Mouse (Mus musculus) skeletal muscle tissue, postnatal 0 days (tissue): Measurements from ENCODE around the gene Arfgef2. TPM values are rescaled to one million over a fixed set of nuclear protein-coding genes. Genes with fewer than 3 reads are reported as not detected.

ENCODE experiments used
- polyA plus RNA-seq: library from polyadenylated mRNA; unstranded; fragments of >200 nt; fragmentation: Nextera tagmentation; extraction: Ambion mirVana; gene quantifications from 2 replicates; pipeline ENCODE4 v1.2.1, GENCODE M21; 2015

Arfgef2 gene
- 3.3 and 3.5 TPM in 2 replicates for polyA plus RNA-seq

DNA sequence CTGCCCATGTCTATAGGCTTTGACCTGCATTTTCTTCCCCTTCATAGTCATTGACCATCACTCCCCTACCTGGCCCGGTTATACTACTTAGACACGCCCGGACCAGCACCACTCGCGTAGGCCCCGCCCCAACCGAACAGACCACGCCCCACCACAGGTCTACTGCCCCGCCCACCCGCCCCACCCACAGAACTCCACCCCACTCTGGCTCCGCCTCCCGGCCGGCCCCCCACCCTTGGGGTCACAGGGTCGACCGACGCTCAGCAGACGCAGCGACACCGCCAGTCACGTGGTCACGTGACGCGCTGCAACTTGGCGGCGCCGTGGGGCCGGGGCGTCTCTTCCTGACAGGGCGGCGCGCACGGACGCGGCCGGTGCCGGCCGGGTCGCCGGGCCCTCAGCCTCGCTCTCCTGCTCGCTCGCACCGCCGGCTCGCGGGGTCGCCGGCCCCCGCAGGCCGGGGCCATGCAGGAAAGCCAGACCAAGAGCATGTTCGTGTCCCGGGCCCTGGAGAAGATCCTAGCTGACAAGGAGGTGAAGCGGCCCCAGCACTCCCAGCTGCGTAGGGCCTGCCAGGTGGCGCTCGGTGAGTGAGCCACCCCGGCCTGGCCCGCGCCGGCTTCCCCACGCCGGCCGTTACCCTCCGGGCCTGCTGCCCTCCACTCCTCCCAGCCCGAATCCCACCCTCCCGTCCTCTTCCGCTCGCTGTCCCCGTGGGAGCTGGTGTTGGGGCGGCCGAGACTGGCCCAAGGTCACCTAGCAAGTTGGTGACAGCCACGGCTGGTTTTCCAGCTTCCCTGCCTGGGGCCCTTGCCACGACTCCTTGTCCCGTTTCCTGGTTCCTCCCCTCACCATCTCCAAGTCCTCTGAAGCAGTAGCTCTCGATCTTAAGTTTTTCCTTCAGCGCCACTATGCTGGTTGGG lies at the start of gene Arfgef2:
TSS of gene Arfgef2 (plus strand) at position 339 of the 923 bp plus-strand sequence.

DNA sequence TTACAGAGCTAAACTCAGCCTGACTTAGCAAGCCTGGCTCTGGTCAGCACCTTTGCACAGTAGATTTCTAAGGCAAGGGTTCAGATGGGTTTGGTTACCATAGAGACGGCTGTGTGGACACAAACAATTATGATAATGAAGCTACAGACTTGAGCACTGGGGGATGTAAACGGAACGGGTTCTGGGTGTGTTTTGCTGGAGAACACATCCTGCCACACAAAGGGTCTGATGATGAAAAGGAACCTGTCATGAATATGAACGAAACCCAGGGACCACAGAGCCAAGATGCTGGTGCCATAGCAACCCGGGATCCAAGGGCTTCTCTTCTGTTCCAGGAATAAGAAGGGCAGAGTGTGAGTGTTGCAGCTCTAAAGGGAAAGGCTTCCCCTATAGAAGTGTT lies 13.0 kb upstream of the Arfgef2 start, which contains the start of gene Trp53rkb:
TSS of gene Trp53rkb (plus strand) at position 177 of the 400 bp plus-strand sequence.

DNA sequence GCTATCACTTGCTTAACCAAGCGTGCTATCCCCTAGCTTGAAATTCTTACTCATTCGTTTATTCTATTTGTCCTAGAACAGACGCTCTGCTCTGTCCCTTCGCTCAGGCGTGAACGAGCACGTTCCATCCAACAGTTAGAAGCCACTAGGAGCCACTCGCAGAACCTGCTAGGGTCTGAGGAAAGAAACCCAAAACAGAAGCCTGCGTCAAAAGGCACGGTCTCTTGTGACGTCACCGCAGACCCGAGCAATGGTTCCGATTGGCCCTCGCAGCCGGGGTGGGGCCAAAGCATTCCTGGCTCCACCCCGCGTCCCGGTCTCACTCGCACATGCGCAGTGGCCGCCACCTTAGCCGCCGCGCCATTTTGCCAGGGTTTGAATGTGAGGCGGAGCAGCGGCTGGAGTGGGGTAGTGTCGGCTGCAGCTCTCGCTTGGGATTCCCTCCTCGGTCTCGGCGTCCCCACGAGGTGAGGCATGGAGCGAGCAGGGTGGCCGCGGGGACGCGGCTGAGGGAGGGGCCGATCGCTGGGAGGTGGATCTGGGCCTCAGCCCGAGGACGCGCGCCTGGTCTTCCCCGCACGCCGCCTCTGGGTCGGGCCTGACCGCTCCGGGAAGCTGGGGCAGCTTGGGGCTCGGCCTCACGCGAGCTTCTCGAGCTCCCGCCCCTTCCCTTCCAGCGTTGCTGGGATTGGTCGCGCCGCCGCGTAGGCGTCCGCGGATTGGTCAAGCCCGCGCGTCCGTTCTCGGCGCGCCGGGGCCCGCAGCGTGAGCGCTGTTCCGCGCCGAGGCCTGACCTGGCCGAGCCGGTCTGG lies 100.5 kb downstream of the Arfgef2 start, which contains the start of gene Cse1l:
TSS of gene Cse1l (plus strand) at position 330 of the 812 bp plus-strand sequence.

Other genes with a start within 250 kb of the Arfgef2 start
- 6.8 and 8.7 TPM in 2 replicates for gene Prex1, start 91.8 kb upstream of the Arfgef2 start, polyA plus RNA-seq
- gene Trp53rkb, start 13.1 kb upstream of the Arfgef2 start, polyA plus RNA-seq, result 4.9 and 5.8 TPM in 2 replicates
- gene Cse1l, start 100.5 kb downstream of the Arfgef2 start, polyA plus RNA-seq, result 30.3 and 34.2 TPM in 2 replicates
- 48.5 and 54.0 TPM in 2 replicates for gene Stau1, start 190.7 kb downstream of the Arfgef2 start, polyA plus RNA-seq
- gene Ddx27, start 209.6 kb downstream of the Arfgef2 start, polyA plus RNA-seq, result 13.6 and 18.8 TPM in 2 replicates